Mouse (Mus musculus) midbrain, embryonic 16.5 days (tissue): ENCODE results near the gene Acer2. TPM values are rescaled to one million over a fixed set of nuclear protein-coding genes. Genes with fewer than 3 reads are reported as not detected.

Source experiments
- ATAC-seq: fragments of 200-750 bp; cut with Nextera tagmentation; 2 replicates; pipeline ENCODE4 v1.8.0; 2017; ENCODE audit warnings: moderate TSS enrichment
- H3K27ac ChIP-seq: fragments of 300-500 bp; sonication (generic); 2 replicates; pipeline ENCODE4 v1.5.1; 2014; ENCODE audit warnings: mild to moderate bottlenecking, low read length, mixed read lengths
- H3K27me3 ChIP-seq: fragments of 300-500 bp; sonication (generic); 2 replicates; pipeline ENCODE4 v1.6.1; 2014; ENCODE audit warnings: low read depth, low read length, mixed read lengths; ENCODE audit not compliant: control insufficient read depth, insufficient read depth
- H3K36me3 ChIP-seq: fragments of 300-500 bp; sonication (generic); 2 replicates; pipeline ENCODE4 v1.6.1; 2014; ENCODE audit warnings: mild to moderate bottlenecking, low read length, moderate library complexity, mixed read lengths; ENCODE audit not compliant: control insufficient read depth, insufficient read depth
- H3K4me1 ChIP-seq: fragments of 300-500 bp; sonication (generic); 2 replicates; pipeline ENCODE4 v1.6.1; 2014; ENCODE audit warnings: mild to moderate bottlenecking, low read length, mixed read lengths; ENCODE audit not compliant: control insufficient read depth, insufficient read depth
- H3K4me2 ChIP-seq: fragments of 300-500 bp; sonication (generic); 2 replicates; pipeline ENCODE4 v1.6.1; 2014; ENCODE audit warnings: mild to moderate bottlenecking, low read length, mixed read lengths
- H3K4me3 ChIP-seq: fragments of 300-500 bp; sonication (generic); 2 replicates; pipeline ENCODE4 v1.5.1; 2014; ENCODE audit warnings: low read depth, mild to moderate bottlenecking, low read length, moderate library complexity, mixed read lengths
- H3K9ac ChIP-seq: fragments of 300-500 bp; sonication (generic); 2 replicates; pipeline ENCODE4 v1.6.1; 2014; ENCODE audit warnings: low read depth, low read length, mixed read lengths
- H3K9me3 ChIP-seq: fragments of 300-500 bp; sonication (generic); replicated peaks from 2 replicates; pipeline ENCODE4 v1.6.1; 2014; ENCODE audit warnings: mild to moderate bottlenecking, low read length, mixed read lengths; ENCODE audit not compliant: control insufficient read depth, poor library complexity, severe bottlenecking
- WGBS: fragments of 180-500 bp; shearing (Covaris S2); extraction: QIAGEN DNeasy Blood & Tissue Kit; methylation state at CpG from one replicate; pipeline ENCODE4 v1.1.7; 2014; 5-methylcytosine and 5-hydroxymethylcytosine counted together
- polyA plus RNA-seq: library from polyadenylated mRNA; unstranded; fragments of >200 nt; fragmentation: Nextera tagmentation; extraction: Ambion mirVana; gene quantifications from 2 replicates; pipeline ENCODE4 v1.2.1, GENCODE M21; 2015

Gene Acer2
- polyA plus RNA-seq, 1 experiment from 2014 or later = 22.0 TPM

DNA sequence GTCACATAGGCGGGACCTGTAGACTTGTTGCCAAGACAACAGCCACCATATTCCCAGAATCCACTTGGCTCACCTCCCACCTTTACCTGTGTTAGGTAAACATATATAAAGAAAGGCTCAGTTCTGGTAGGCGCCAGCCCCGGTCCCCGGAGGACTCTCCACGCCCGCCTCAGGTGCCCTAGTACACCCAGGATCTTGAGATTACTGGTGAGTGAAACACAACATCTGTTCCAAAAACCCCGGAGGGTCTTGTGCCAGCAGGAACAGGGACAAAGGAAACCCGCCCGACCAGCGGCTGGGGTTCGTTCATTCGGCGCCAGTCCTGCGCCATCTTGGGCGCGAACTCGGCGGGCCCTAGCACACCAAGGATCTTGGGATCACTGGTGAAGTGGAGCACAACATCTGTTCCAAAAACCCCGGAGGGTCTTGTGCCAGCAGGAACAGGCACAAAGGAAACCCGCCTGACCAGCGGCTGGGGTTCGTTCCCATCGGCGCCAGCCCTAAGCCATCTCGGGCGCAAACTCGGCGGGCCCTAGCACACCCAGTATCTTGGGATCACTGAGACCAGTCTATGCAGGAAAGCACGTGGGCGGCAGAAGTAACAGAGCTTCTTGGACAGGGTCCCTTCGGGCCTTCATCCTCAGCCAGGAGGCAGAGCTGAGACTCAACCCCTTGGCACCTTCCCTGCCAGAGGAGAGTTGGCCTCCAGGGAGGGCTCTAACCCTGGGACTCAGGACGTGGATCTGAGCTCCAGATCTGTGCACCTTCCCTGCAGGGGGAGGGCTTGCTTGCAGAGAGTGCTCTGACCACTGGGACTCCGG lies 56.6 kb downstream of the Acer2 start:
- no peaks in the 10 kb centered on the region for H3K4me1 ChIP-seq
- peak overlapping the region; percentile 75 for H3K27ac ChIP-seq
- H3K36me3 ChIP-seq = 0 out of 2 replicates have a peak, but pooled peaks cover 2% of the 10 kb centered on the region
- peak overlapping the region; percentile 69 for H3K9ac ChIP-seq
- ATAC-seq = peak; percentile 84
- no peaks in the 10 kb centered on the region for H3K9me3 ChIP-seq
- no peaks in the 10 kb centered on the region for H3K27me3 ChIP-seq
- H3K4me2 ChIP-seq = peak overlapping the region; percentile 77
- 7% methylated on average over 33 of the region's 33 CpGs for WGBS
- peak overlapping the region; percentile 47 for H3K4me3 ChIP-seq

DNA sequence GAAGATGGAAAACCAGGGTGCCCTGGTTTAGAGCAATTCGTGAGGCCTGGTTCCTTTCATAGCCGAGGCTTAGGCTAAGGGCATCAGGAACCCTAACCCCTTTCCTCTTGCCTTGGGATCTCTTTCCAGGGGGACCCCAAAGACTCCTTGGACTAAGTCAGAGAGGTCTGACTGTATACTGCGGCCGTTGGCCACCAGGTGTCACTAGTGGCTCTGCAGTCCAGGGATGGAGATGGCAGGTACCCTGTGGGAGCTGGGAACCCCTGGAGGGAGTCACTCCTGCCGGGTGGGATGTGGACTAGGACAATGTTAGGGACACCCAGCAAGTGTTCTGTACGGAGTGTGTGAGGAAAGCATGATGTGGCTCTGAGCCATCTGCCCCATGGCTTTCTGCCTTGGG lies 58.8 kb downstream of the Acer2 start:
- no peak overlapping the region for H3K4me2 ChIP-seq
- H3K4me3 ChIP-seq = no peak overlapping the region
- H3K4me1 ChIP-seq = no peaks in the 10 kb centered on the region
- 82% methylated on average over 6 of the region's 6 CpGs for WGBS
- H3K36me3 ChIP-seq = 0 out of 2 replicates have a peak, but pooled peaks cover 2% of the 10 kb centered on the region
- ATAC-seq = no peak
- H3K27me3 ChIP-seq = no peaks in the 10 kb centered on the region
- no peaks in the 10 kb centered on the region for H3K9me3 ChIP-seq
- H3K27ac ChIP-seq = no peak overlapping the region
- H3K9ac ChIP-seq = no peak overlapping the region

GRCm38 (mm10) chr4:86936217-86936616 lies 62.0 kb downstream of the Acer2 start:
- Histone ChIP-seq H3K36me3 (0 out of 2 replicates have a peak, but pooled peaks cover 2% of the 10 kb centered on the region), H3K27ac (no peak overlapping the region), H3K4me2 (no peak overlapping the region), H3K4me3 (no peak overlapping the region), H3K9ac (no peak overlapping the region), H3K27me3 (no peaks in the 10 kb centered on the region), H3K9me3 (no peaks in the 10 kb centered on the region), H3K4me1 (no peaks in the 10 kb centered on the region)
- no peak for ATAC-seq
- WGBS = 95% methylated on average over 9 of the region's 9 CpGs

DNA sequence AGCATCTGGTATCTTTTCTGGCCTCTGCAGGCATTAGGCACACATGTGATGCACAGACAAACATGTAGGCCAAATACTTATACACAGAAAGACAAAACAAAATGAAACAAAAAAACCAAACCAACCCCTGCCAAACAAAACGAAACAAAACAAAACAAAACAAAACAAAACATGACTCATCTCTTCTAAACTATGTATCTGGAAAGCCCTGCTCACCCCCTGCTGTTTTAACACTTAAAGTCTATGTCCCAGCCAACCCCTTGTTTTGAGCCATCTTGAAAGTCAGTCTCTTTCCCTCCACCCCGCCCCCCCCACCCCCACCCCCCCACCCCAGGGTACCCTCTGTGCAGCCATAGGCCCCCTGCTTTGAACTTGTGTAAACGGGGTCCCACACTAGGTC lies 62.5 kb downstream of the Acer2 start:
- 69% methylated on average over 3 of the region's 3 CpGs for WGBS
- Histone ChIP-seq H3K4me2 (no peak overlapping the region), H3K9me3 (no peaks in the 10 kb centered on the region), H3K4me3 (no peak overlapping the region), H3K27ac (no peak overlapping the region), H3K4me1 (no peaks in the 10 kb centered on the region), H3K27me3 (no peaks in the 10 kb centered on the region), H3K36me3 (0 out of 2 replicates have a peak, but pooled peaks cover 2% of the 10 kb centered on the region), H3K9ac (no peak overlapping the region)
- no peak for ATAC-seq

GRCm38 (mm10) chr4:86942656-86943055 lies 68.5 kb downstream of the Acer2 start:
- no peak overlapping the region for H3K4me2 ChIP-seq
- no peak overlapping the region for H3K9ac ChIP-seq
- H3K4me3 ChIP-seq = no peak overlapping the region
- no peaks in the 10 kb centered on the region for H3K4me1 ChIP-seq
- H3K27me3 ChIP-seq = no peaks in the 10 kb centered on the region
- H3K9me3 ChIP-seq = no peaks in the 10 kb centered on the region
- no peak for ATAC-seq
- WGBS = 82% methylated on average over 6 of the region's 6 CpGs
- H3K27ac ChIP-seq = no peak overlapping the region
- no peaks in the 10 kb centered on the region for H3K36me3 ChIP-seq

DNA sequence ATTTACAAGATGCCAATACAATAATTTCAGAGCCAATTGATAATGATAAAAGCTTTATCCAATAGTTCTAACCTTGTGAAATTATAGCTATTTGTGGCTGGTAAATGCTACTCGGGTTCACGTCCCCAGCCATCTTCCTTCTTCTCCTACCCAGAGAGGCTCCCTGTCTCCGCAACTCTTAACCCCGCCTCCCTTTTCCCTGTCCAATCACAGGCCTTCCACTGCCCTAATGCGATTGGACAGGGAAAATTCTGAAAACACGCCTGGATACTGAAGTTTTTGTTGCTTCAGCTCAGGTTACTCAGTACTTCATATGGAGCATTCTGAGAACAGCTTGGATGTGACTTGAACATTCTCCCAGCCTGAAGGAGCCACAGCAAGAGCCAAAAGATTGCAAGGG lies 69.1 kb downstream of the Acer2 start:
- Histone ChIP-seq H3K4me1 (no peaks in the 10 kb centered on the region), H3K27ac (no peak overlapping the region), H3K9me3 (no peaks in the 10 kb centered on the region), H3K4me2 (no peak overlapping the region), H3K27me3 (no peaks in the 10 kb centered on the region), H3K36me3 (no peaks in the 10 kb centered on the region), H3K4me3 (no peak overlapping the region), H3K9ac (no peak overlapping the region)
- WGBS = 65% methylated on average over 6 of the region's 6 CpGs
- no peak for ATAC-seq

DNA sequence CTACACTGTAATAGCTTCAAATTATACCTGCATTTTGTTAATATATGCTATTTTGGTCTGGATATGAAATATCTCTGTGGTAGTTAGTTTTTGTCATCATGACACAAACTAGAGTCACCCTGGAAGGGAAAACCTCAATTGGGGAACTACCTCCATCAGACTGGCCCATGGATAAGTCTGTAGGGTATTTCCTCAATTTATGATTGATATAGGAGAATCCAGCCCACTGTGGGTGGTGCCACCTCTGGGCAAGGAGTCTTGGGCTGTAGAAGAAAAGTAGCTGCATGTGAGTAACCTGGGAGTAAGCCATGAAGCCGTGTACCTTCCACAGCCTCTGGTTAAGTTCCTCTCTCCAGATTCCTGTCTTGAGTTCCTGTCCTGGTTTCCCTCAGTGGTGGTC lies 74.6 kb downstream of the Acer2 start:
- H3K4me3 ChIP-seq = no peak overlapping the region
- ATAC-seq = no peak
- no peaks in the 10 kb centered on the region for H3K36me3 ChIP-seq
- no peaks in the 10 kb centered on the region for H3K27me3 ChIP-seq
- 96% methylated on average over 1 of the region's 1 CpGs for WGBS
- no peak overlapping the region for H3K4me2 ChIP-seq
- no peak overlapping the region for H3K27ac ChIP-seq
- H3K9me3 ChIP-seq = no peaks in the 10 kb centered on the region
- no peak overlapping the region for H3K9ac ChIP-seq
- no peaks in the 10 kb centered on the region for H3K4me1 ChIP-seq

- H3K4me2 ChIP-seq = no peak overlapping the region
- WGBS = 32% methylated on average over 5 of the region's 5 CpGs
- H3K4me3 ChIP-seq = no peak overlapping the region
- H3K27me3 ChIP-seq = no peaks in the 10 kb centered on the region
- no peaks in the 10 kb centered on the region for H3K9me3 ChIP-seq
- no peaks in the 10 kb centered on the region for H3K4me1 ChIP-seq
- no peak overlapping the region for H3K9ac ChIP-seq
- no peak; the same call in 1 of the 2 replicates for ATAC-seq
- H3K36me3 ChIP-seq = no peaks in the 10 kb centered on the region
- no peak overlapping the region for H3K27ac ChIP-seq
Measured at GRCm38 (mm10) chr4:86953519-86953918, 79.3 kb downstream of the Acer2 start.

DNA sequence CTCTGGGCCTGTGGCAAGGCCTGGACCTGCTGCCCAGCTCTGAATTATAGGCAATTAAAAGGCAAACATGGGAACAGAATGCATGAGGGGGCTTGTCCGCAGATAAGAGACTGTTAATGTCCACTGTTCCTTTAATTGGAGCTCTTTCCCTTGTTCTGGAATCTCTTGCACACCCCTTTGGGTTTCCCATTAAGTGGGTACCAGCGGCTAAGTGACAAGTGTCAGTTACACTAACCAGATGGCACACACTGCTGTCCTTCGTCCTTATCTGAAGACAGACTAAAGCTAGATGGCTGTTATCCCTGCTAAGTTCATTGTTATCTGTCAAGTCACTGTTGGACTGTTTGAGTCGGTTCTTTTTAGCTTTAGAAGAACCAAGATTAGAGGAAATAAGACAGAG lies 81.3 kb downstream of the Acer2 start:
- 77% methylated on average over 4 of the region's 4 CpGs for WGBS
- Histone ChIP-seq H3K36me3 (no peaks in the 10 kb centered on the region), H3K9me3 (no peaks in the 10 kb centered on the region), H3K4me3 (no peak overlapping the region), H3K4me1 (no peaks in the 10 kb centered on the region), H3K9ac (no peak overlapping the region), H3K27ac (no peak overlapping the region), H3K4me2 (no peak overlapping the region), H3K27me3 (no peaks in the 10 kb centered on the region)
- no peak for ATAC-seq
